9 mouse cellular contexts compared by ENCODE assay signal in the genomic region with DNA sequence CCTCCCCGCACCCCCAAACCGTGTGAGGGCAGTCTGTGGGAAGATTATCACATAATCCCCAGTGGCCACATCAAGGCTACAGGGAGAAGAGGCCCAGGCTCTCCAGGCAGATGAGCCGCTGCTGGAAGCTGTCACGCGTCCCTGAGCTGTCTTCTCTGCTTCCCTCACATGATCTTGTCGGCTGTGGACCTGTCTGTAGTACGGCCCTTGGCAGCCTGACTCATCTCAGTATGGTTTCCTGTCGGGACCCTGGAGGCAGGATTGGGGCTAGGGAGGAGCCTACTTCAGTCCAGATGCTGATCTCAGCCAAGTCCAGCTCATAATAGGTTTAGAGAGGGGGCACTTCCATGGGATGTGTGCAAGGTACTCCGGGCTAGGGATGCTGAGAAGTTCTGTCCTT. TPM values are rescaled to one million over a fixed set of nuclear protein-coding genes. Genes with fewer than 3 reads are reported as not detected.
DNase-seq lines count a peak whose midpoint lies in the region; ATAC-seq and TF ChIP-seq lines count a peak whose summit lies in the region.
"Had no signal": no experiment of that assay in that cellular context is flagged by ENCODE, and none has a peak within 500 bp of the region (broad histone marks: within the 10 kb centered on the region; RNA-seq: fewer than 3 reads in every experiment).

No protein-coding gene starts in this region.

- peaks cover 10% of the 10 kb centered on the region for H3K79me2 ChIP-seq in MEL (ENCODE audit: control insufficient read depth, insufficient read depth, low read length, poor library complexity)

- 0 out of 2 replicates have a peak, but pooled peaks have one; percentile 23 for ATAC-seq in heart, embryonic 16.5 days (replicated peaks; ENCODE audit: extremely low read depth, insufficient read depth, low FRiP score)
- peak; percentile 34 for ATAC-seq in granulocyte monocyte progenitor cell, adult 5-6 weeks (replicated peaks; ENCODE audit: poor library complexity, severe bottlenecking)
- ATAC-seq: forebrain, embryonic 15.5 days had no signal

- H3K27ac ChIP-seq in heart, embryonic 16.5 days (ENCODE audit: low read length), result peak overlapping the region; percentile 14; the same call in 1 of the 2 replicates
- peak overlapping the region; percentile 33; the same call in 1 of the 2 replicates for H3K27ac ChIP-seq in MEL (ENCODE audit: control insufficient read depth, low read depth, low read length)
- H3K27ac ChIP-seq in thymus, adult 2 months (ENCODE audit: control insufficient read depth, insufficient read depth, low read length), result no peak overlapping the region
- H3K27ac ChIP-seq: forebrain, embryonic 15.5 days had no signal

- no peaks in the 10 kb centered on the region for H3K27me3 ChIP-seq in heart, embryonic 16.5 days (ENCODE audit: control insufficient read depth, insufficient read depth, low read length)
- H3K27me3 ChIP-seq in MEL (ENCODE audit: control insufficient read depth in 1 of 2, insufficient read depth in 2 of 2, low read length in 2 of 2), result no peaks in the 10 kb centered on the region
- no peaks in the 10 kb centered on the region for H3K27me3 ChIP-seq in thymus, adult 2 months (ENCODE audit: control insufficient read depth, insufficient read depth, low read length)
- H3K27me3 ChIP-seq: forebrain, embryonic 15.5 days had no signal

- H3K4me2 ChIP-seq in heart, embryonic 16.5 days (ENCODE audit: low read depth, low read length), result 0 out of 2 replicates have a peak overlapping the region, but pooled peaks have one; percentile 3
- H3K4me2 ChIP-seq: forebrain, embryonic 15.5 days had no signal

- no peaks in the 10 kb centered on the region for H3K36me3 ChIP-seq in heart, embryonic 16.5 days (ENCODE audit: control insufficient read depth, insufficient read depth)
- peaks cover 0 to 20% of the 10 kb centered on the region in 2 experiments; a peak in 2 of 4 replicates for H3K36me3 ChIP-seq in MEL (ENCODE audit: control insufficient read depth in 1 of 2, insufficient read depth in 2 of 2, low read length in 2 of 2)
- no peaks in the 10 kb centered on the region for H3K36me3 ChIP-seq in thymus, adult 2 months (ENCODE audit: control insufficient read depth, insufficient read depth, low read length)
- H3K36me3 ChIP-seq: forebrain, embryonic 15.5 days had no signal

- no peak for TF ChIP-seq RAD21 in MEL (IDR thresholded peaks at IDR 0.05; ENCODE audit: low read depth, low read length)

- TF ChIP-seq POLR2A in MEL (IDR thresholded peaks at IDR 0.05; ENCODE audit: control insufficient read depth in 1 of 2, insufficient read depth in 1 of 2, low read depth in 1 of 2, low read length in 2 of 2, poor library complexity in 1 of 2), result no peak
- TF ChIP-seq POLR2A in thymus, adult 2 months (IDR thresholded peaks at IDR 0.05; ENCODE audit: control insufficient read depth, extremely low read depth, insufficient read depth, low read length, poor library complexity), result no peak

- DNase-seq in heart, postnatal 36 days, result no peak
- DNase-seq in 416B (ENCODE audit: low read depth), result peak; percentile 91
- DNase-seq in MEL (ENCODE audit: low read depth, low spot score), result peak; percentile 41
- no peak for DNase-seq in right cerebral cortex, postnatal 4 days
- DNase-seq in embryo, embryonic 11 days, result no peak
- no peak for DNase-seq in thymus, adult 2 months

- no peak for TF ChIP-seq EP300 in MEL (IDR thresholded peaks at IDR 0.05; ENCODE audit: low read depth in 1 of 2, low read length in 2 of 2)

- no peak overlapping the region for H3K4me3 ChIP-seq in heart, embryonic 16.5 days (ENCODE audit: low read length)
- no peak overlapping the region for H3K4me3 ChIP-seq in MEL (ENCODE audit: control insufficient read depth in 1 of 2, insufficient read depth in 1 of 2, low read depth in 2 of 2, low read length in 2 of 2)
- H3K4me3 ChIP-seq in thymus, adult 2 months (ENCODE audit: control insufficient read depth, insufficient read depth, low read length), result no peak overlapping the region
- H3K4me3 ChIP-seq: forebrain, embryonic 15.5 days had no signal

- TF ChIP-seq CTCF in MEL (IDR thresholded peaks at IDR 0.05 in 2 of 3, conservative IDR thresholded peaks at IDR 0.05 in 1 of 3; ENCODE audit: control insufficient read depth in 1 of 3, insufficient read depth in 1 of 3, low read depth in 2 of 3, low read length in 3 of 3, poor library complexity in 1 of 3, severe bottlenecking in 1 of 3), result no peak
- TF ChIP-seq CTCF in thymus, adult 2 months (IDR thresholded peaks at IDR 0.05; ENCODE audit: borderline replicate concordance, control insufficient read depth, extremely low read depth, insufficient read depth, low read length, poor library complexity), result no peak

- intact Hi-C loops in heart, postnatal 36 days (cut with DNase I), result loop anchor here (5.0 kb wide), 1 partner anchor 603 kb away; no protein-coding TSS in a partner anchor

- peaks cover 28% of the 10 kb centered on the region for H3K4me1 ChIP-seq in heart, embryonic 16.5 days (ENCODE audit: control insufficient read depth, insufficient read depth, low read length)
- H3K4me1 ChIP-seq in MEL (ENCODE audit: control insufficient read depth in 1 of 2, insufficient read depth in 2 of 2, low read length in 2 of 2), result peaks cover 11 to 27% of the 10 kb centered on the region in 2 experiments; a peak in 3 of 4 replicates
- H3K4me1 ChIP-seq in thymus, adult 2 months (replicated peaks; ENCODE audit: control insufficient read depth, insufficient read depth, low read length), result peaks cover 28% of the 10 kb centered on the region

- no peaks in the 10 kb centered on the region for H3K9me3 ChIP-seq in heart, embryonic 16.5 days (replicated peaks; ENCODE audit: control insufficient read depth, low read length)
- no peaks in the 10 kb centered on the region for H3K9me3 ChIP-seq in MEL (replicated peaks; ENCODE audit: insufficient read depth, low read length)
- H3K9me3 ChIP-seq: forebrain, embryonic 15.5 days had no signal

- 24% methylated on average over 9 of the region's 9 CpGs for WGBS in heart, embryonic 16.5 days
- 31% methylated on average over 9 of the region's 9 CpGs for WGBS in thymus, adult 2 months

- H3K9ac ChIP-seq in heart, embryonic 16.5 days (ENCODE audit: low read length), result peak overlapping the region; percentile 33; the same call in 1 of the 2 replicates
- no peak overlapping the region for H3K9ac ChIP-seq in MEL (ENCODE audit: control insufficient read depth, low read depth, low read length, poor library complexity, severe bottlenecking)
- H3K9ac ChIP-seq: forebrain, embryonic 15.5 days had no signal

TF ChIP-seq in MEL, 35 proteins besides CTCF, POLR2A, EP300 and RAD21:
- TF ChIP-seq MAFK (IDR thresholded peaks at IDR 0.05; ENCODE audit: borderline replicate concordance, low read depth, low read length), result no peak

RNA-seq across cellular contexts. Expression of a gene that starts 7.1 kb away (rescaled TPM):
- polyA plus RNA-seq in heart, embryonic 16.5 days (2015; fragmentation: Nextera tagmentation; extraction: Ambion mirVana), result 606 and 610 TPM in 2 replicates
- 100 to 1,000 TPM; 163 to 164 TPM for total RNA-seq in heart, postnatal 36 days (2021)
- 1,686 and 1,722 TPM in 2 replicates for total RNA-seq in MEL (2012; rRNA removed)
- polyA plus RNA-seq in MEL (2012; ENCODE audit: insufficient read depth in 1 of 2, insufficient read length in 2 of 2, low read depth in 1 of 2, low replicate concordance in 2 of 2, missing spikeins in 1 of 2), result 1,000 to 10,000 TPM in 1 of 2 experiments, 100 to 1,000 TPM in 1; 543 to 1,096 TPM
- 2,307 and 2,508 TPM in 2 replicates for total RNA-seq in granulocyte monocyte progenitor cell, adult 5-6 weeks (2014; fragmentation: Nextera tagmentation)
- total RNA-seq in granulocyte monocyte progenitor cell, adult 5-6 weeks (2017), result 3,100 and 3,113 TPM in 2 replicates
- polyA plus RNA-seq in thymus, adult 2 months (2012; rRNA removed), result 627 and 715 TPM in 2 replicates

RNA-seq across cellular contexts. Expression of a gene that starts 7.7 kb away (rescaled TPM):
- 55.4 and 61.2 TPM in 2 replicates for polyA plus RNA-seq in heart, embryonic 16.5 days (2015; fragmentation: Nextera tagmentation; extraction: Ambion mirVana)
- total RNA-seq in heart, postnatal 36 days (2021), result 10 to 100 TPM; 81.8 to 90.5 TPM
- 93.7 and 105 TPM in 2 replicates for total RNA-seq in MEL (2012; rRNA removed)
- 100 to 1,000 TPM in 1 of 2 experiments, not detected in 1; 115 TPM for polyA plus RNA-seq in MEL (2012; ENCODE audit: insufficient read depth in 1 of 2, insufficient read length in 2 of 2, low read depth in 1 of 2, low replicate concordance in 2 of 2, missing spikeins in 1 of 2)
- 1.5 and 1.6 TPM in 2 replicates for total RNA-seq in granulocyte monocyte progenitor cell, adult 5-6 weeks (2014; fragmentation: Nextera tagmentation)
- 1.6 and 4.0 TPM in 2 replicates for total RNA-seq in granulocyte monocyte progenitor cell, adult 5-6 weeks (2017)
- polyA plus RNA-seq in thymus, adult 2 months (2012; rRNA removed), result 91.8 and 121 TPM in 2 replicates

RNA-seq across cellular contexts. Expression of a gene that starts 34.1 kb away (rescaled TPM):
- polyA plus RNA-seq in heart, embryonic 16.5 days (2015; fragmentation: Nextera tagmentation; extraction: Ambion mirVana), result 29.9 and 33.4 TPM in 2 replicates
- 10 to 100 TPM; 23.4 to 23.8 TPM for total RNA-seq in heart, postnatal 36 days (2021)
- total RNA-seq in MEL (2012; rRNA removed), result 18.2 and 23.3 TPM in 2 replicates
- 10 to 100 TPM in 1 of 2 experiments, not detected in 1; 31.1 TPM for polyA plus RNA-seq in MEL (2012; ENCODE audit: insufficient read depth in 1 of 2, insufficient read length in 2 of 2, low read depth in 1 of 2, low replicate concordance in 2 of 2, missing spikeins in 1 of 2)
- total RNA-seq in granulocyte monocyte progenitor cell, adult 5-6 weeks (2014; fragmentation: Nextera tagmentation), result 15.0 and 22.3 TPM in 2 replicates
- 13.0 and 21.3 TPM in 2 replicates for total RNA-seq in granulocyte monocyte progenitor cell, adult 5-6 weeks (2017)
- 53.8 and 61.0 TPM in 2 replicates for polyA plus RNA-seq in thymus, adult 2 months (2012; rRNA removed)

Comparison
In these comparisons a context has a peak if more than half of its experiments do, and no peak if none do; other contexts are left out.
1. DNase-seq: peak in 416B (single experiment) and MEL (single experiment); none in heart, postnatal 36 days (0 of 2), right cerebral cortex, postnatal 4 days (single experiment), embryo, embryonic 11 days (single experiment) and thymus, adult 2 months (single experiment).
2. RNA of a gene that starts 7.1 kb away (total RNA-seq): 2,307 to 3,113 TPM in granulocyte monocyte progenitor cell, adult 5-6 weeks and 1,686 to 1,722 TPM in MEL; 163 to 164 TPM in heart, postnatal 36 days; every median in the first group is over 10 times any median in the second.
3. RNA of a gene that starts 7.7 kb away (total RNA-seq): 93.7 to 105 TPM in MEL and 81.8 to 90.5 TPM in heart, postnatal 36 days; 1.5 to 4.0 TPM in granulocyte monocyte progenitor cell, adult 5-6 weeks; every median in the first group is over 10 times any median in the second.